Comparison of ENCODE assay signal across 24 mouse cellular contexts in genomic region chr7:67454458-67454857, GRCm38 (mm10).
DNase-seq lines count a peak whose midpoint lies in the region; ATAC-seq and TF ChIP-seq lines count a peak whose summit lies in the region.
"Had no signal": no experiment of that assay in that cellular context is flagged by ENCODE, and none has a peak within 500 bp of the region (broad histone marks: within the 10 kb centered on the region; RNA-seq: fewer than 3 reads in every experiment).

No protein-coding gene starts in this region.

- WGBS in kidney, adult 2 months = 52% methylated on average over 4 of the region's 4 CpGs
- WGBS in kidney, embryonic 15.5 days = 48% methylated on average over 4 of the region's 4 CpGs
- 67% methylated on average over 4 of the region's 4 CpGs for WGBS in liver, postnatal 0 days (ENCODE audit: insufficient replicate concordance)

- no peak overlapping the region for H3K4me2 ChIP-seq in kidney, embryonic 15.5 days
- no peak overlapping the region for H3K4me2 ChIP-seq in liver, postnatal 0 days (ENCODE audit: low read depth, low read length)
- H3K4me2 ChIP-seq: embryonic facial prominence, embryonic 13.5 days; forebrain, embryonic 12.5 days; heart, embryonic 11.5 days; hindbrain, embryonic 12.5 days had no signal

- no peaks in the 10 kb centered on the region for H3K9me3 ChIP-seq in kidney, embryonic 15.5 days (replicated peaks)
- H3K9me3 ChIP-seq in liver, postnatal 0 days (ENCODE audit: low read length) = no peaks in the 10 kb centered on the region
- H3K9me3 ChIP-seq: forebrain, embryonic 12.5 days; G1E; hindbrain, embryonic 12.5 days had no signal

- intact Hi-C loops in gastrocnemius, adult 2 months (cut with DNase I) = no loop called here

- no peak for TF ChIP-seq POLR2A in kidney, adult 2 months (IDR thresholded peaks at IDR 0.05; ENCODE audit: low read depth, low read length)

- DNase-seq in gastrocnemius, adult 2 months = no peak
- DNase-seq in gastrocnemius, postnatal 25 days = no peak
- DNase-seq in kidney, adult 2 months = peak; percentile 20
- no peak for DNase-seq in liver, postnatal 0 days
- no peak for DNase-seq in liver
- DNase-seq in retina, embryonic 14.5 days (ENCODE audit: low spot score) = no peak
- DNase-seq: adrenal gland, postnatal 10 days; B cell, adult 2 months; cerebellum, adult 11 months; cerebellum, adult 8-10 months; cerebellum, postnatal 14 days; gastrocnemius, postnatal 14 days; heart, postnatal 4 days had no signal

- 0 out of 2 replicates have a peak, but pooled peaks have one; percentile 8 for TF ChIP-seq CTCF in gastrocnemius, adult 2 months (IDR thresholded peaks at IDR 0.05)
- TF ChIP-seq CTCF in kidney, adult 2 months (conservative IDR thresholded peaks at IDR 0.05; ENCODE audit: insufficient read depth, insufficient read length, low read depth, low read length) = peak; percentile 41
- peak; percentile 18; the same call in 1 of the 2 replicates for TF ChIP-seq CTCF in liver, postnatal 0 days (IDR thresholded peaks at IDR 0.05; ENCODE audit: low read depth)

- H3K27me3 ChIP-seq in kidney, adult 2 months (replicated peaks; ENCODE audit: control insufficient read depth, insufficient read depth, low read length) = no peaks in the 10 kb centered on the region
- no peaks in the 10 kb centered on the region for H3K27me3 ChIP-seq in kidney, embryonic 15.5 days
- no peaks in the 10 kb centered on the region for H3K27me3 ChIP-seq in liver, postnatal 0 days (ENCODE audit: insufficient read depth, low read length)
- H3K27me3 ChIP-seq: embryonic facial prominence, embryonic 13.5 days; forebrain, embryonic 12.5 days; hindbrain, embryonic 12.5 days had no signal

- peaks cover under 1% of the 10 kb centered on the region; the same call in 1 of the 2 replicates for H3K4me1 ChIP-seq in kidney, adult 2 months (ENCODE audit: control insufficient read depth, insufficient read depth, low read length)
- peaks cover 1% of the 10 kb centered on the region; the same call in 1 of the 2 replicates for H3K4me1 ChIP-seq in kidney, embryonic 15.5 days
- peaks cover 12% of the 10 kb centered on the region for H3K4me1 ChIP-seq in liver, postnatal 0 days (ENCODE audit: insufficient read depth)
- H3K4me1 ChIP-seq: embryonic facial prominence, embryonic 13.5 days; forebrain, embryonic 12.5 days; hindbrain, embryonic 12.5 days had no signal

- H3K36me3 ChIP-seq in kidney, adult 2 months (ENCODE audit: control insufficient read depth, insufficient read depth, low read length) = no peaks in the 10 kb centered on the region
- H3K36me3 ChIP-seq in kidney, embryonic 15.5 days = no peaks in the 10 kb centered on the region
- H3K36me3 ChIP-seq in liver, postnatal 0 days (replicated peaks; ENCODE audit: insufficient read depth, low read length) = no peaks in the 10 kb centered on the region
- H3K36me3 ChIP-seq: embryonic facial prominence, embryonic 13.5 days; forebrain, embryonic 12.5 days; G1E; hindbrain, embryonic 12.5 days had no signal

- no peak overlapping the region for H3K4me3 ChIP-seq in gastrocnemius, adult 2 months
- H3K4me3 ChIP-seq in kidney, adult 2 months (ENCODE audit: insufficient read depth, low read depth, low read length) = no peak overlapping the region
- no peak overlapping the region for H3K4me3 ChIP-seq in kidney, embryonic 15.5 days (replicated peaks)
- H3K4me3 ChIP-seq in liver, postnatal 0 days (ENCODE audit: low read depth, low read length) = no peak overlapping the region
- H3K4me3 ChIP-seq: embryonic facial prominence, embryonic 13.5 days; forebrain, embryonic 12.5 days; hindbrain, embryonic 12.5 days had no signal

- ATAC-seq in kidney, embryonic 15.5 days (replicated peaks; ENCODE audit: low FRiP score) = no peak
- no peak for ATAC-seq in liver, postnatal 0 days
- ATAC-seq: CD4-positive, CD25-positive, alpha-beta regulatory T cell, adult 4 months; forebrain, embryonic 16.5 days; hindbrain, embryonic 16.5 days; inflammation-experienced regulatory T-cells, adult 6 months; intestine, postnatal 0 days had no signal

- TF ChIP-seq EP300 in liver, postnatal 0 days (IDR thresholded peaks at IDR 0.05; ENCODE audit: low read depth) = no peak

- no peak overlapping the region for H3K27ac ChIP-seq in gastrocnemius, adult 2 months
- H3K27ac ChIP-seq in kidney, adult 2 months (ENCODE audit: insufficient read depth, low read depth, low read length) = no peak overlapping the region
- no peak overlapping the region for H3K27ac ChIP-seq in kidney, embryonic 15.5 days
- H3K27ac ChIP-seq in liver, postnatal 0 days (ENCODE audit: low read depth) = no peak overlapping the region
- H3K27ac ChIP-seq: embryonic facial prominence, embryonic 13.5 days; forebrain, embryonic 12.5 days; hindbrain, embryonic 12.5 days had no signal

- no peak overlapping the region for H3K9ac ChIP-seq in kidney, embryonic 15.5 days
- no peak overlapping the region for H3K9ac ChIP-seq in liver, postnatal 0 days (replicated peaks)
- H3K9ac ChIP-seq: embryonic facial prominence, embryonic 13.5 days; forebrain, embryonic 12.5 days; hindbrain, embryonic 12.5 days had no signal
